Mouse (Mus musculus): ENCODE data around the gene Car3.
A peak's percentile ranks its signal among the peaks of the same experiment; 100 is the strongest.

Gene Car3

DNA sequence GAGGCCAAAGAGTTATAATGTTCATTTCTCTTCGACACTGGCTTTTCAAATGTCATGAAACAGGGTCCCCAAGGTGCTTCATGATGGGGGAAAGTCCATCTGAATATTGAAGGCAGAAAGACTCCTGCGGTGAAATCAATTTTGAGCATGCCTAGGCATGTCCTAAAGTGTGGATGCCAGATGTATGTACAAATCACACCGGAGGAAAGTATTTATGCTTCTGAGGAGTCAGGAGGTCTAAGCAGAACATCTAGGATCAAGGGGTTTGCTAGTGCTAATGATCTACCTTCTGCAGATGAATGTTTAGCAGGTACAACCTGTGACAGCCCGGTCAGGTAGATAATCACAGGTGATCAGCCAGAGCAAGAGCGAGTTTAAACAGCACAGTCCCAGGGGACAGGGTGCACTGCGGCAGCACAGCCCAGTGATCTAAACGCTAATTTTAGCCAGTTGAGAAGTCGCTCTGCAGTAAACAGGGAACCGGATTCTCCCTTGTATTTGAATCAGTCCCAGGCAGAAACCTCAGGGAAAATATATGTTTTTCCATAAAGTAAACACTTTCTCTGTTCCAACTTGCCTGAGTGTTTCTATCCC, 13.1 kb downstream of the Car3 start:
- no peak for DNase-seq

DNA sequence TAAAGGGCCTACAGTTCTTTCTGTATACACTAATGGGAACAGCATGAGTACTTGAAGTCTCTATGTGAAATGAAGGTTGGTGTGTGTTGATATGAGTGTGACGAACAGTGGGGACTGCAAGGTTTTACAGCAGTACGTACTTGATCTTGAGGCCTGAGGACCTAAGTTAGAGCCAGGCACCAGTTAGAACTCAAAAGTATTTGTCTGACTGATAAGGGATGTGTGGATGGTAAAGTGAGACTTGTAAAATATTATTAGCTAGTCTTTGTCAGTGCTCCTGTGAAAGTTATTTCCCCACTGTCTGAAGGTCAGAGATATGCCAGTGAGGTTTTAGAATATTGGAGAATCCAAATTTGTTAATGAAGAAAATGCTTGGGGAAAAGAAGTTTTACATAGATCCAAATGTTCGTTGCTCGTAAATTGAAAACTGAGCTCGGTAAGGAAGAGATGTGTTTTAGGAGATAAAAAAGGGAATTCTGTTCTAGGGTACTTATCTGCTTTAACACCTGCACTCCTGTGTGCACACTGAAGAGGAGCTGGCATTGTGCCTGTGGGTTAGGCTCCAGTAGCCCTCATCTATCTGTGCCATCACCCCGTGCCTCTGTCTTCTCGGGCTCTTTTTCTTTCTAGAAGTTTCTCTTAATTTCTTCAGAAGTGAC, 14.1 kb downstream of the Car3 start:
- no peak for DNase-seq

DNA sequence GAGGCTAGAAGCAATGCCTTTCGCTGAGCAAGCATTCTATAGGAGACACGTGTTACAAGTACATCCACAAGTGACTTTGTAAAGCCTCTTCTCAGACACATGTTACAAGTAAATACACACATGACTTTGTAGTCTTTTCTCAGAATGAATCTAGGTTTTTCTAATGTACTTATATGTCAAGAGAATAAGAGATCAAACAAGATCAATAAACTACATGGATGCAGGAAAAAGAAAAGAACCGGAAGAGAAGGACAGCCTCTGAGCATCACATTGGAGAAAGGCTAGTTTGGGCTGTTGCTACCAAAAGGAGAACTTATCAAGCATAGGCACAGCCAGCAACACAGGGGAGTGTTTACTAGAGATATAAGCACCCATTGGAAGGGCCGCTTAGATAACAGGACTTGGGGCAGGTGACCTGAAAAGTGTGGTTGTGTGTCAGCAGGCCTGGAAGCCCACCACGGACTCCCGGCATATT, 15.5 kb downstream of the Car3 start:
- DNase-seq: no peak

DNA sequence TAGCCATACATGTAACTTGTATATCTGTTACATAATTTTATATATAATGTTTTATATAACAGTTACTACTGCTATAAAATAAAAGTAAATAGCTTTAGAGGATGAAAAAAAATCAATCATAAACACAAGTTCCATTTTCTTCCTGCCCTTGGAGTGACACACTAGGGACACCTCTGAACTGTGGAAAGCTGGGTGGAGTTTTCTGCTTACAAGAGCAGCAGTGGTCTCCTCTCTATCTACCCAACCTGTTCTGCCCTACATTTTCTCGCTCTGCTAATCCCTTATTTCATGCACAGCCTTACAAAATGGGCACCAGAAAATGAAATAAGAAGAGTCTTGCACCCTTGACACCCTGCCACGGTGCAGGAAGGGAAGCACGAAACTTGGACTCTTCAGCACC, 16.0 kb downstream of the Car3 start:
- DNase-seq: no peak

DNA sequence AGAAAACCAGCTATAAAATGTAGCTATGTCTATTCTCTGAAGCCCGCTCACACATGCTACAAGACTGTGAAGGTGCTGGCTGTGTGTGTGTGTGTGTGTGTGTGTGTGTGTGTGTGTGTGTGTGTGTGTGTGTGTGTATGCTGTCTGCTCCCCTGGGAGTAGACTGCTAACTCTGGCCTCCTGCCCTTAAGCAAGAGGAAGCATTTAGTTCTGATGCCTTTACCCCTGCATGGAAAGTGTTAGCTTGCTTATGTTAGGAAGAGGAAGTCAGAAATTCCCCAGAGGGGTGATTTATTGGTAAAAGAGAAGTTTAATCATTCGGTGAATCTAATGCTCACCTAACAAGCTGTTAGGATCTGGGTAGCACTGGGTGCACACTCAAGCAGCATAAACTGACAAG, 17.0 kb downstream of the Car3 start:
- no peak for DNase-seq

DNA sequence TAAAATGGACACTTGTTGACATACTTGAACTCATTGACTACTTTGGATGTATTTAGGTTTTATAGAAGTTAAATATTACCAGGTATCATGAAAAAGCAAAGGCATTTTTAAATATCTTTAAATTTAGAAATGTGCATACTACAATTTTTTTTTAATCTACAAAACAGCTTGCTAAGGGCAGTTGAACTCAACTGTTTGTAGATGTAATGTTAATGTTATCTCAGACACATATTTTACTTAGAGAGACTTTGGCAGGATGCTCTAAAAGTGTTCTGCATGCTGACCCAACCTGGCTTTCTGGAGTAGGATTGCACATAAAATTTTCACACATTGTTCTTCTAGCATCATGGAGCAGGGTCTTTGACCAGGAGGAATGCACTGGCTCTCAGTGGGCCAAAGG, 18.7 kb downstream of the Car3 start:
- DNase-seq: no peak

DNA sequence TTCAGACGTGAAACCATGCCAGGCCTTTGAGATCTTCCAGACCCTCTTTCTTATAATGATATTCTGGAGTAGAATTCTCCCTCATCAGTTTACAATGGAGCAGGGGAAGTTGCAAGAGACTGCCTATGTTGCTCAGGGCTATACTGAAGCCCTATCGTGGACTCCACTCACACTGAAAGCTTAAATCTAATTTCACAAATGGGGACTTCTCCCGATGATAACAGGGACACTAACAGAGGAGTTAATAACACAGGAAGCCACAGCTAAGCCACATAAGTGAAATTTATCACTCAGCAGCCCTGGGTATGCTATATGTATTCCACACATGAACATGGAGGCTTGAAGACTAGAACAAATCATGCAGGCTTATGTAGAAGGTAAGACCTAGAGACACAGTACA, 19.4 kb downstream of the Car3 start:
- DNase-seq: no peak

DNA sequence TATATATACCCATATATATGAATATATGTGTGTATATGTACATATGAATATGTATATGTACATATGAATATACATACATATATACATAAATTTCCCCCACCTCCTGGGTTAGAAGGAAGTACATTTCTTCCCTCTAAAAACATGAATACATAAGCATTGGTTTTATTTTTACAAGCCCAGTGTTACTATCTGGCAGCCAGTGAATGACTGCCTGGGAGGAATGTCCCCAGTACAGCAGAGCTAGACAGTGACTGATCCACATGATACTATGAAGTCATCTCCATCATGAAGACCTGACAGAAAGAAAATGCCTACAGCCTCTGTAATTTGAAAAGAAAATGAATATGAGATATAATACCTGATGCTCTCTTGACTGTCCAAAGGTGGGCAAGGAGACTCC, 21.5 kb downstream of the Car3 start:
- no peak for DNase-seq

DNA sequence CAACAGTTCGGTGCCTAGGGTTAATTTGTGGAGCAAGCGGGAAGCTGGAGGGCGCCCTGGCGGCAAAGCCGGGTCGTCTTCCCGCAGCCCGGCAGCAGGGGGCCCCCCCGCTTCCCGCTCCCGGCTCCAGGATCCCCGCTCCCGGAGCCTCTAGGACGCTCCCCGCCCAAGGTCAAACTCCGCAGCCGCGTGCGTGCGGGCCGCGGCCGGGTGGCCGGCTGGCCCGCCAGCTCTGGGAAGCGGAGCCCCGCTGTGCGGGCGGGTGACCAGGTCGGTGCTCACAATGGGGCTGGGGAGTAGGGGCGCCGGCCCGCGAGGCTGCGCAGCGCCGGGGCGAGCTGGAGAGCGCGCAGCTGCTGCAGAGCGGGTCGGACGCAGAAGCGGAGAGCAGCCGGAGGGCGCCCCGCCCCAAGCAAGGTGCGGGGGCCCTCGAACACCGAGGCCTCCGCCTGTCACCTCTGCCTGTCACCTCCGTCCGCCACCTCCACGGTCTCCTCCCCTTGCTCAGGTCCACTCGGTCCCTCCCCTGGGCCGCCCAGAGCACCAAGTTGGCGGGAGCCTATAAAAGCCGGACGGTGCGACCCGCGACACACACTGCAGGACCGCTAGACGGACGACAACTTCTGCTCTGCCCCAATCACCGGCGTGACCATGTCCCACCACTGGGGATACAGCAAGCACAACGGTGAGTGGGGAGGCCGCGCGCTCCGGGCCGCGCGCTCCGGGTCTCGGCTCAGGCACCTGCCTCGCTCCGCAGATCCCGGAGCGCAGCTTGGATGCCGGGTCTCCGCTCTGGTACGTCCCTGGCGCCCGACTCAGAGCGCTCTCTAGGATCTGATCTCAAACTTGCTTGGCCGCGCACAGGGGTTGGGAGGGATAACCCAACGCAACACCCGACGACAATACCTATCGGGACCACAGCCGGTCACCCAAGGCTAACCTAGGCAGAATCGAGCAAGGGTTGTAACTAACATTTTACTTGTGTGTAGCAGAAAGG, 23.1 kb downstream of the Car3 start, which contains the start of gene Car2:
Gene Car2 (plus strand): TSS at position 172 of the 997 bp plus-strand sequence.
- DNase-seq: peak; percentile 77 to 82

DNA sequence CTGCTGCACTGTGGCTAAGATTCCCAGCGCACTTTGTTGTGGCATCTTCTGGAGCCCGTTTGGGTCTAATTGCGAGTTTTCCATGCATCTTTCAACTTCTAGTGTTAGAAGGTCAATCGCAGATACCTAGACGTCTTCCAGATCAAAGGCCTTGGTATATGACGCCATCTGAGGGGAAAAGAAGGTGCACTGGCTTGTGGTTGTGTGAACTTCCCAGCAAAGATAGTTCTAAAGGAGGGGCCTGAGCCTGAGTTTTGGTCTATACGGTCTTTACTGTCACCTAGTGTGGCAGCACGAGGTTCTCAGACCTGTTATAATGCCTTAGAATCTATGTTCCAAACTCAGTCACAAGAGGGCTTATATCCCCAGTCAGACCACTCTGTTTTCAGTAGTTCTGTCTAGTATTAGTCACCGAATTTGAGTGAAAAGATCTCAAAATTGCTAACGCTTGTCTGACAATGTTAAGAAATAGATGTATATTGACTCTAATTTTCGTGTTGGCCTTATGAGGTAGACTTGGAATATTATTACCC, 23.9 kb downstream of the Car3 start:
- no peak for DNase-seq

DNA sequence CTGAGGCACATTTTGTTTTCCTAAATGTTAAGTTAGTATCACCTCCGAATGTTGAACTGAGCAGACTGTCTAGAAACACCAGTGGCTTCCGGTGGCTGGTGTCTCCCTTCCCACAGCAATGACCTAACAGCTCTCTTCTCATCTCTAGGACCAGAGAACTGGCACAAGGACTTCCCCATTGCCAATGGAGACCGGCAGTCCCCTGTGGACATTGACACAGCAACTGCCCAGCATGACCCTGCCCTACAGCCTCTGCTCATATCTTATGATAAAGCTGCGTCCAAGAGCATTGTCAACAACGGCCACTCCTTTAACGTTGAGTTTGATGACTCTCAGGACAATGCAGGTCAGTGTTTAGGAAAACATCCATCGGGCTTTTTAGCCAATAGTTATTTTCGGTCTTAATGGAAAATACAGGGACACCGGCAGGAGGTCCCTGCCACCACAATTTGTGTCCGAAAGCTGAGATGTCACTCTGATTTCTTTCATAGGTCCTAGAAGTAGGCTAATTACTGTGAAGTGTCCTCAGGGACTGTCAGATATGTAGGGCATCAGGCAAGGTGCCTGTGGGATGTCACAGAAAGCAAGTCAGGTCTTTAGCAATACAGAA, 24.5 kb downstream of the Car3 start:
- DNase-seq: peak; percentile 14 to 27

DNA sequence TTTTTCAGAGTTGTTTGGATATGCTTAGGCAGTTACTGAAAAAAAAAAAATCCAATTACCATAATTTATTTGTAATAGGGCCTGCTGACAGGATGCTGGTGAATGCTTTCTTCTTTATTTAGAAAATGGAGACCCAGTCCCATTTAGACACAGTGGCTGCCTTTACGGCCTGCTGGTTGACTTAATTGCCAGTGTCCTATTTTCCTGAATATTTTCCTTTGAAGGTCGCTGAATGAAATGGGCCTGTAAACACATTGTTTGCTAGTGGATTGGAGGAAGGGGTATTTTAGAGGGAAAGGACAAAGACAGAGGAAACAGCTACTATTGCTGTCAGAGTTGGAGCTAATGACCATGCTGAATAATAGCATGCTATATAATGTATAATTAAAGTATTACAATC, 25.2 kb downstream of the Car3 start:
- DNase-seq: no peak

DNA sequence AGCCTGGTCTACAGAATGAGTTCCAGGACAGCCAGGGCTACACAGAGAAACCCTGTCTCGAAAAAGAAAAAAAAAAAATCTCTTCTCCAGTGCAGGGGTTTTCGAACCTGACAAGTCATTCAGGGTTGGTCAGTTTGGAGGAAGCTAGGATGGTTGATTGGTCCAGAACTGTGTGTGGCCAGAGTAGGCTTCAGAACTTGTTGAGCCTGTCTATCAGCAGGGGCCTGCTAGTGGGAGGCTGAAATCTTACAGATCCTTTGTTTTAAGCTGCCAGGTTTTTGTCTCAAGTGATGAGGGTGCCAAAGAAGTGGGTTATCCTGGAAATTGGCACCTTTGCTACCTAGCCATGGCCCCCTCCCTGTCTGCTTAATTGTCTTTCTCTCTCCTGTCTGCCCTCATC, 25.8 kb downstream of the Car3 start:
- no peak for DNase-seq

DNA sequence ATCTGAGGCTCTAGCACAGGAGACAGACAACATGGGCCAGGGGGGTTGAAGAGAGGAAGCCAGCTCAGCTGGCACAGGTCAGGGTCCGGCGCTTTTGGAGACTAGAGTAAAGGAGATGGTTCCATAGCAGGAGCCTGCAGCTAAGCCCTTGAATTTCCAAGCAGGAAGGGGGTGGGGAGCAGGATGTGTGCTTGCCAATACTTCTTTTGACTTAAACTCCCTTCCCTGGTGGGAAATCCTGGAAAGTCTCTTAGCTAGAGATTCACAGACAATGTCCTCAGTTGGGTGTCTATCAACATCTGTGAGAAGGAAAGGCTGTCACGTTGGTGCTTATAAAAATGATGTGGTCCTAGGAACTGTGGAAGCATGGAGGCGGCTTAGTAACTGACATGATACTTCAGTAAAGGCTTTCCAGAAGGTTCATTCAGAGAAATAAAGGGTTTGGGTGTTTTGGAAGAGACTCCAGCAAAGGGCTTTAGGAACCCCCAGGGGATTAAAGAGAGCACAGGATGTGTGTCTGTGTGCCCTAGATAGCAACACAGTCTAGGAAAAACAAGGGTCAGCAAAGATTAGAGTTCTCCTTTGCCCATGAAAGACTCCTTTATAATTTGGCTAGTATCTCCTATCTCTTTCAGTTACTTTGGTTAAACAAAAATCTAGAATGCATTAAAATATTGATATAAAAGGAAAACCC, 26.6 kb downstream of the Car3 start:
- peak in 1 of 2 experiments; percentile 27 for DNase-seq

DNA sequence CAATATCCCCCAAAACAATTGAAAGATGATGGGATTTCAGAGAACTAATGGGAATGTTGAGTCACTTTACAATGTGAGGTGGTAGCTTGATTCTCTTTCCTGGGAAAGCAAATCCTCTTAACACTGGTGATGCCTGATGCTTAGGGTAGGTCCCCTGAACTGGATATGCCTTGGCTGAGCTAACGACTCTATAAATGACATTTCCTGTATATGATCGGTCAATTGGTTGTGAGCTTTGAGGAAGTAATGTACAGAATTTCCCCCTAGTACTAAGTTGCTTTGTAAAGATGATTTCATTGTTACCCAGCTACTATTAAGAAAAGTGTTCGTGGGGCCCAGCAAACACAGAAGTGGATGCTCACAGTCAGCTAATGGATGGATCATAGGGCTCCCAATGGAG, 29.7 kb downstream of the Car3 start:
- DNase-seq: no peak

DNA sequence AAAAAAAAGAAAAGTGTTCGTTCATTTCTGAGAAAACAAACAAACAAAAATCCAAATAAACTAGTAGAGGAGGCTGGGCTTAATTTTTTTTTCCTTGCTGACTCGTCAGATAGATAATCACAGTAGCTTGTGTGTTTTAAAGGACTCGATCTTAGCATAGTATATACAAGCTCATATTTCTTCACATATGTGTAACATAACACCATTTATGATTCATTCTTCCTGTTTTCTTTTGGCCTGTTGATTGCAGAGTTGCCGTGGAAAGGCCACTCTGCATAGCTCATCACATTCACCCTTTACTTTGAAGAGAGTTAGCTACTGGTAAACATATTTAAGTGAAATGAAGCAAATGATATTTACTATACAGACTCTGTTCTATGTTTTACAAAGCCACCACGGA, 30.4 kb downstream of the Car3 start:
- DNase-seq: no peak

DNA sequence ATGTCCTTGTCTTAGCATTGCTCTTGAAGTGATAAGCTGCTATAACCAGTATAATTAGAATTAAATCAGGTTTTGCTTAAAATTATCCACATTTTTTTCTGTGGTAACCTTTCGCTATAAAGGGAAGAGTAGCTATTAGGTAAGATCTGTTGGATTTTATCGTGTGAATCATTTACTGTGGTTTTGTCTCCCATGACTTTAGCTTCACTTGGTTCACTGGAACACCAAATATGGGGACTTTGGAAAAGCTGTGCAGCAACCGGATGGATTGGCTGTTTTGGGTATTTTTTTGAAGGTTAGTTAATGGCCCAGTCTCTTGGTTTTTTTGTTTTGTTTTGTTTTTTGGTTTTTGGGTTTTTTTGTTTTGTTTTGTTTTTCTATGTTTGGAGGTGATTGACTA, 32.0 kb downstream of the Car3 start:
- DNase-seq: no peak

DNA sequence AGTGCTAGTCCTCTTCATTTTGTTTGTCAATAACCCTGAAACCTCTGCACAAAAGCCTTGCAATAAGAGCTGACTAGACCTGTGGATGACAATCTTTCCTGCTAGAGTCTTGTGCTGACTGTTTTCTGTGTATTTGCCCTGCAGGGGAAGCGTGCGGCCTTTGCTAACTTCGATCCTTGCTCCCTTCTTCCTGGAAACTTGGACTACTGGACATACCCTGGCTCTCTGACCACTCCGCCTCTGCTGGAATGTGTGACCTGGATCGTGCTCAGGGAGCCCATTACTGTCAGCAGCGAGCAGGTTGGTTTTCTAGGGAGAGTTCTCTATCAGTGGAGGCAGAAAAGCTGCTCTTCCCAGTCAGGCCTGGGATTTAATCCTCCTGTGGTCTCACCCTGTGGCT, 34.5 kb downstream of the Car3 start:
- no peak for DNase-seq

DNA sequence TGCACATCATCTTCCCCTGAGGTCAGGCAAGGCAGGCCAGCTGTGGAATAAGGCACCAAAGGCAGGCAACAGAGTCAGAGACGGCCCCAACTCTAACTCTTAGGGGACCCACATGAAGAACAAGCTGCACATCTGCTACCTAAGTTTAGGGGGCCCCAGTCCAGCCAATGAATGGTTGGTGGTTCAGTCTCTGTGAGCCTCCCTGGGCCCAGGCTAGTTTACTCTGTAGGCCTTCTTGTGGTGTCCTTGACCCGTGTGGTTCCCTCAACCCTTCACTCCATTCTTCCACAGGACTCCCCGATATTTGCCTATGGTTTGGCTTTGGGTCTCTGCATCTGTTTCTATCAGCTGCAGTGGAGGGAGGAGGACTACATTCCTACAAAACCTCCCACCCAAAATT, 40.1 kb downstream of the Car3 start:
- no peak for DNase-seq

DNA sequence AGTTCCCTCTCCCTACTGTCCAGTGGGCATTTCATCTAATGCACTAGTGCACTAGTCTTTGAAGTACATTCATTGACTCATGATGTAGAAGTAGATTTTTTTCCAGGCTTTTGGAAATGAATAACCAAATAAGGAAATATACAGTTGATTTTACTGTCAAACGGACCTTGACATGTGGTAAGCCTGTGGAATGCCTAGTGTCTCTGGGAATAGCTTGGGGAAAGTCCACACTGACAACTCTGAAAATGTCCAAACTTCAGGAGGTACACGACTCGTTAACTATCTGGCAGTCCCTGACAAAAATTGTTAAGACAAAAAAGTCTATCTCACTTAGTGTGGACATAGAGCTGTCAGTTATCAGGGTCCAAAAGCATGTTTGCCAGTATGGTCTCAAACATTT, 40.9 kb downstream of the Car3 start:
- no peak for DNase-seq

DNA sequence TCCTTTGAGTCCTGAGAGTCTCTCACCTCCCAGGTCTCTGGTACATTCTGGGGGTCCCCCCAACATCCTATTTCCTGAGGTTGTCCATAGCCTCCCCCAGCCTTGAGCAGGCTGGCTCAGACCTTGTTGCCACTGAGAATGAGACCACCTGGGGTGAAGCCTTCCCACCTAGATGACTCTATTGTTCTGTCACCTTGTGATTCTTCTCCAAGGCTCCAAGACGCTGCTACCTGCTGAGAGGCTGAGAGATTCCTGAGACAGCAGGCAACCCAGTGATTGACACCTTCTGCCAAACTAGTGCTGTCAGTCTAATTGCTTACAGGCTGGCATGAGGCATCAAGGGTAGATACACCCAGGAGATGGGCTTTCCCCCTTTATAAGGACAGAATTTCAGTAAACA, 44.0 kb downstream of the Car3 start:
- no peak for DNase-seq

DNA sequence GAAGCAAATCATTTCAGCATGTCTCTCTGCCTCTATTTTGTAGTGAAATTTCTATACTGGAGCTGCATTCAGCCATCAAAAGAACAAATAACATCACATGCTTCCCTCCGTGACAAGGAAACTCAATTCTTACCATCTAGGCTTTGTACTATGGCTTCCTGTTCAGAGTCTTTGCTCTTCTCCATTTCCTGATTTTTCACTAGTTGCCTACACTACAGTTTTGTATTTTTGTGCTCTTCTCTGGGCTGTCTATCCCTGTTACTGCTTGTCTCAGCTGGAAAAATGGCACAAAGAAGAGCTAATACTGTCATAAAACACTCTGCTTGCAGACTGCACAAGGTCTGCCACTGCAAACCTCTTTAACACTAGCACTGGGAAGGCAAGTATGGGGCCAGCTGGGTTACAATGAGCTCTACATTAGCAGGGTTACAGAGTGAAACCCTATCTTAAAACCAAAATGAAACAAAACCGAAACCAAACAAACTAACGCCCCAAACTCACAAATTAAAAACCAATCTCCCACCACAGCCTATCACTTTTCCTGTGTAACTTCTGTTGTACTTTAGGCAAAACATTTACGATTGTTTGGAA, 48.8 kb downstream of the Car3 start:
- no peak for DNase-seq

Measured in lung, adult 18-20 months (tissue).